Mouse (Mus musculus): ENCODE results near the gene Fam160a1. TPM values are rescaled to one million over a fixed set of nuclear protein-coding genes. Genes with fewer than 3 reads are reported as not detected.

Gene Fam160a1
- total RNA-seq, 2 experiments from 2014 or later: 47.7 to 50.4 TPM

DNA sequence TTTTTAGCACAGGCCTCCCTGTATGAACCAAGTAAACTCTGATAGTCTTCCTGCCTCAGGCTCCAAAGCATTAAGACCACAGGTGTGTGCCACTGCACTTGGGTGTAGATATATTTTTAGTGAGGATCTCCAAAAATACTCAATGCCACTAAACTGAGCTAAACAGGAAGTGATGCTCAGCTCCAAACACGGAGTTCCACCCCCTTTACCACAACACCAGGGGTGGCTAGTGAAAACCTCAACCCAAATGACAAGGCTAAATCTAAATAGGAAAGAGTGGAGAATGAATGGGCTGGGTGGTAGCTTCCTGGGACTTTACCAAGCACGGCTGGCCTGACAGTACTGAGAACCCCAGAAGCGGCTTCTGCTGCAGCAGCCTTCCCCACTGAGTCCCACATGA, 124.1 kb downstream of the Fam160a1 start:
- no peak for DNase-seq
- intact Hi-C loops (cut with DNase I): no loop called here

DNA sequence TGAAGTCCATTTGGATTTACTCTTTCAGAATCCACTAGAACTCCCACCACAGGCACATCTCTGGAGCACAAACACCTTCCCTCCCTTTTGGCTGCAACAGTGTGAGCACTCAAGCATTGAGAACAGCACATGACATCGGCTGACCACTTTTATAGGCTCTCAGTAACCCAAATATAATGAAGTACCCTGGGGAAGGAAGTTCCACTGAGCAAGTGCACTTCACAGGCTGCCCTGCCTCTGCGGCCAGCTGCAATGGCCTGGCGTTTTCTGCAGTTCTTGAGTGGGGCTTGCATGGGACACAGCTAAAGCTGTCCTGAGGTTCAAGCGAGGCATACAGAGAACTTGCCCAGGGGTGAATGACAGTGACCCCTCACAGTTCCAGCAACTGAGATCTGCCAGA, 126.0 kb downstream of the Fam160a1 start:
- no peak for DNase-seq
- intact Hi-C loops (cut with DNase I): no loop called here

DNA sequence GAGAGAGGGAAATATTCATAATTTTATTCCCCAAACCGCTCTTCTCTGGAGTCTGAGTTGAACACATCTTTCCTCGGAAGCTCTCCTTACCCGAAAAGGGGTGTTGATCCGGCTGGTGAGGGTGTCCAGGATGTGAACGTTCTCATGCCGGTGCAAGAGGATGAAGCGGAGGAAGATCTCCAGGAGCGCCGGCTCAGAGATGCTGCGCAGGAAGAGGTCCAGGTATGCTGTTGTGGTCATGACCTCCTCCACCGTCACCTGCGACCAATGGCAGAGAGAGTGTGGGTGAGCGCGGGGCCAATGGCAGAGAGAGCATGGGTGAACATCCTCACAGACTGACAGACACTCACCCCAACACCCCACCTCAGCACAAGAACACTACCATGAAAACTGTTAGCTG, 128.8 kb downstream of the Fam160a1 start:
- intact Hi-C loops (cut with DNase I): no loop called here
- DNase-seq: no peak

DNA sequence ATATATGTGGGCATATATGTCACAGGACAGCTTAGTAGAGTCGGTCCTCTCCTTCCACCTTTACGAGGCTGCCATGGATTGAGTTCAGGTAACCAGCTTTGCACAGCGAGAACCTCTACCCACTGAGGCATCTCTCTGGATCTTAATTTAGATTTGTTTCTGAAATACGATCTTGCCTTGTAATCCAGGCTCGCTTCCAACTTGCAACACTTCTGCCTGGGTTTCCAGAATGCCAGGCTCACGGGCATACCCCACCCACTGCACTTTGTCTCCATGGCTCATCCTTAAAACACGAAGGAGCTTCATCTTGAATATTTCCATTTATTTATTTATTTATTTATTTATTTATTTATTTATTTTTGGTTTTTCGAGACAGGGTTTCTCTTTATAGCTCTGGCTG, 131.8 kb downstream of the Fam160a1 start:
- intact Hi-C loops (cut with DNase I): no loop called here

DNA sequence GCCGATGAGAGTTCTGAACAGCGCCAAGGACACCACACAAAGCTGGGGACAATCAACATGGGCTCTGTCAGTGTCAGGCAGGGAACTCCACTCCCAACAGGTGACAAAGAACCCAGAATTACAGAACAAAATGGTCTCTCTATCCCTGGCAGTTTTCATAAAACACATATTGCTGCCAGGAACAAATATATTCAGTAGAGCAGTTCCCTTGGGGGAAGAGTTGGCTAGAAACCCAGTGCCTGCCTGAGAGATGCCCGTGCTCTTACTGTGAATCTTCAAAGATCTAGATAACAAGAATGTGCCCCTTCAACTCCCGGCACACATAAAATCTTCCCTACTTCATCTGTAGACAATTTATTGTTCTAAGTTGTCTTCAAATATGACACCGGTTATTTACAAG, 133.5 kb downstream of the Fam160a1 start:
- intact Hi-C loops (cut with DNase I): no loop called here
- DNase-seq: no peak

More for the DNA sequence above, 131.8 kb downstream of the Fam160a1 start:
- DNase-seq: no peak

DNA sequence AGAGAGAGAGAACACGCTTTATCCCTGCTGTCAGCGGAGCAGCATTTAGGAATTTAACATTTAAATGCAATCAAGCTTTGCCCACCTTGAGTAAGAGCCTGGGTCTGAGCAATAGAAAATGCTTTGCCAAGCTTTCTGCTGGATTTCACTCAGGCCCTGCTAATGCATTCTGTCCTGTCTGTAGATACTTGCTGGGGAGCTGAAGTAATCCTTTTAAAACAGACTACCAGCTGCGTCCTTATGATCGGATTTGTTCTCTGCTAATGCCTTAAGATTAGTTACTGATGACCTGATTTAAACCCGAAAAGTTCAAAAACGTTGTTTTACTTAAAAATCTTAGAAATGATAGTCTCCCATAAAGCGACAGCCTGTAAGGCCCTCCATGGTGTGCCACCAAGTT, 136.0 kb downstream of the Fam160a1 start:
- no peak for DNase-seq
- intact Hi-C loops (cut with DNase I): no loop called here

DNA sequence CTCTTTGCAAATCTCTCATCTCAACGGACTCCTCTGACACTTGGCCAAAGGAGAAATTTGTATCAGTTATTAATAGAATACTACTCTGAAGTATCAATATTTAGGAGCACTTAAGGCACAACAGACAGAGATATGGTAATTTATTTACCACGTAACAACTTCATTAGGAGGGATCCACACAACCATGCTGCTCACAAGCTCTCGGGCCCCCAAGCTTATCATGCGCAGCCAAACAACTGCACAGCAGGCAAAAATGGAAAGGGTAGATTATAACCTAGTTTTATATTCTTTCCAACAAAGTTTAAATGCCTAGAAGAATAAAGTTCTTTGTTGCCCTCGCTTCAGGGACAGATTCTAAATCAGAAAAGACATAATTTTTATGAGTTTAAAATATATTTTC, 137.1 kb downstream of the Fam160a1 start:
- intact Hi-C loops (cut with DNase I): no loop called here
- DNase-seq: no peak

DNA sequence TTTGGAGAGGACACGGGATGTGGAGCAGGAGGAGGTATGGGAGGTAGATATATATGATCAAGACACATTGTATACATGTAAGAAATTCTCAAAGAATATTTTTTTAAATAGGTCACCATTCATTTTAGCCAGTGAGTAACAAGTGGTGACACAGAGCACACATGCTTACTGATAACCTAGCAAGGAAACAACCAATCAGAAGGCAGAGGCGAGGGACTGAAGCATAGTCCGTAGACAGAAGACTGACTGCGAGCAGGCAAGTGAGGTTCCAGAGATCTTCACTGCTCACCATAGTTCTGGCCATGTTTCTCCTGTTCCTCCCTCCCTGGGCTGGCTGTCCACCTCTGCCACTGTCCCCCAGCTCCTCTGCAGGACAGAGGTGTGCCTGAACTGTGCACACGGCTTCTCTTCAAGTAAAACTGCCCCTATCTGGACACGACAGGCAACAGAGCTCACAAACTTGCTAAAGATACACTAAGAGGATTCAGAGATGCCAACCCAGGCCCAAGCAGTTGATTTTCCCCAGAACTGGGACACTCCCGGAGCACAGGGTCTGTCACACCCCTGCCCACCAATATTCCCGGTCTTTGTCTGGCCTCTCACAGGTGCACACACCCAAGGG, 137.7 kb downstream of the Fam160a1 start:
- DNase-seq: no peak
- intact Hi-C loops (cut with DNase I): no loop called here

DNA sequence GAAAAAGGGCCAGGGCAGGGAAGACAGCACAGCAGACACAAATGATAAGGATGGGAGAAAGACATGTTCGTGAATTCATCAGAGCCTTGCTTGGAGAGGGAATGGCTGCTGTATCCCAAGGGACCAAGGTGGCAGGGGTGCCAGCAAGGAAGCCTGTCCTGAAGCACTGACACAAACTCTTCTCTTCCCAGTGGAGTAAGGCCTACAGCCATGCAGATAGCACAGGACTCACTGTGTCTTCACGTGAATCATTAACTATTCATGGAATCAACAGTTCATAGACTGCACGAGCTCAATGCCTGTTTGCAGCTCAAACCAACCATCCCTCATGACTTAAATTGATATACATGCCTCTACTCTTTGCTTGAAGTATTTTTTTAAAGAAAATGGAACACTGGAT, 139.1 kb downstream of the Fam160a1 start:
- intact Hi-C loops (cut with DNase I): no loop called here
- DNase-seq: no peak

DNA sequence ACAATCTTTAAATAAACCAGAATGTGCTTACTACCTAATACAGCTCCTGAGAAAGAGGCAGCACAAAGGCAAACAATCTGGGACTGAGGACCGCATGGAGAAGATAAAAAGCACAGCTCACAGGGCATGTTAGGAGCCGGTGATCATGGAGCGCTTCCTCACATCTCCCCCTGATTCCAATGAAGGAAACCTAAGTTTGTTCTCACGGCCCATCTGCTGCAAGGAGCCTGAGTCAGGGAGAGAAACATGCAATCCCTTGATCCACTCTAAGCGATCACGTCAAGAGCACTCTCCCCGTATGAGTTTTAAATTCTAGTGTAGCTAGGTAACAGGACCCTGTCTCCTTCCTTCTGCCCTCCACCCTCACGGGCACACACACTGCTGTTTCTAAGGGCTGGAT, 140.0 kb downstream of the Fam160a1 start:
- intact Hi-C loops (cut with DNase I): no loop called here
- no peak for DNase-seq

DNA sequence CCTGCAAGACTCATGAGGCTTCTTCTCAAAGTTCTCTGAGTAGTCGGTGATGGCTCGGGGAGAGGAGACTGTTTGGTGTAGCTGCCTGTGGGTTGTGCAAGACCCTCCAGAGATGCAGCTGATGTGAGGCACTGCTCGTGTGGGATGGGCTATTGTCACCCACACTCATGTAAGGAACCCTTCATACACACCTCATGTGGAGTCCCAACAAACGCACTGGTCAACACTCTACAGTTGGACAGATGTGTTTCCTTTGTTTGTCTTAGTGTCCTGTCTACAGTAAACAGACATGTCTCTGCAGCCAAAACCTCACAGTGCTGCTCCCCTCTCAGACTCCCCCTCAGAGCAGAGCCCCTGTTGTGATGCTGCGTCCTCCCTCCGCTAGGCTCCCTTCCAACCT, 147.2 kb downstream of the Fam160a1 start:
- intact Hi-C loops (cut with DNase I): no loop called here
- DNase-seq: no peak

DNA sequence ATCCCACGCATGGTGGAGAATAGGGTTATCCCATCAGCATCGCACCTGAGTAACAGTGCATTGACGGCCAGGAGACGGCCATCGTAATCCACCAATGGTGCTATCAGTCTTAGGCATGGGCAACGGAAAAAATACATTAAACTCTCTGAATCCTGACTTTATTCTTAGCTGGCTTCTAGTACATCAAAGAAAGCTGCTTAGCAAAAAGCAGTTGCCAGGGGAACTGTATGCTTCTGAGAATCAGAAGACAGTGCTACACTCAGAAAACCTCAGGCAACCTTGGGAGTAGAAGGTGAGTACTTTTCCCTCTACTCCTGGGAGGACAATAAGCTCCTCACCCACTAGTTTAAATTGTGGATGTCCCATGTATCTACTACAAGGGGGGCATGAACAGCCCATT, 149.4 kb downstream of the Fam160a1 start:
- intact Hi-C loops (cut with DNase I): no loop called here

DNA sequence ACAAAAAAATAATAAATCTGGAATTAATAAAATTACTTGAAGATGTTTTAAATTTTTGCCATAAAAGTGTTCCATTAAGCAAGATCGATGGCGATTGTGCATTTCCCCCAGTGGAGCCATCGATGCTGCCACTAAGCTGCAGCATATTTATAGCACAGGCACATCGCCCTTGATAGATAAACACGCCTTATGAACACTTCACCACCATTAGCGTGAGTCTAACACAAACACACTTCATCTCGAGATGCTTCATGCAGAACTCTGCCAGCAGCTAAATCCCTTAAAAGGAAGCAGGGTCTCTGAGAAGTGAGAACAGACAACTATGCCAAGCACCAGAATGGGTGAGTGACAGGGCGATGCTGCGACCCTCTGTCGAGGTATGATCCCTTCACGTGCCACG, 150.4 kb downstream of the Fam160a1 start:
- intact Hi-C loops (cut with DNase I): no loop called here
- DNase-seq: no peak

More for the DNA sequence above, 149.4 kb downstream of the Fam160a1 start:
- no peak for DNase-seq

DNA sequence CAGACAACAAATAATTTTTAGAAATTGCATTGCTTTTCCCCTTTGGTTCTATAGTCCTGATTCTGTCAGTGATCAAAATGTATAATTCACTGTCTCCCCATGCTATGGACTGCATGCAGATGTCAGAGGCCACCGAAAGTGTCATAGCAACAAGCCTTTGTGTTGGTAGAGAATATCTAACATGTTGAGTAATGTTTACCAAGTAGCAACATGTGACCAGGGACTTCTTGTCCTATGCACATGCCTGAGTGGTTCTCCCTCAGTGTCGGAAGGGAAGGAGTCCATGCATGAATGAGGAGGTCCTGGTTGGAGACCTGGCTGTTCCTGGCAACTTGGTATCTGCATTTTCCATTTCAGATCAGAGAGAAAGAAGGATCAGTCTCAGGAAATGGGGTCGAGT, 150.9 kb downstream of the Fam160a1 start:
- no peak for DNase-seq
- intact Hi-C loops (cut with DNase I): no loop called here

DNA sequence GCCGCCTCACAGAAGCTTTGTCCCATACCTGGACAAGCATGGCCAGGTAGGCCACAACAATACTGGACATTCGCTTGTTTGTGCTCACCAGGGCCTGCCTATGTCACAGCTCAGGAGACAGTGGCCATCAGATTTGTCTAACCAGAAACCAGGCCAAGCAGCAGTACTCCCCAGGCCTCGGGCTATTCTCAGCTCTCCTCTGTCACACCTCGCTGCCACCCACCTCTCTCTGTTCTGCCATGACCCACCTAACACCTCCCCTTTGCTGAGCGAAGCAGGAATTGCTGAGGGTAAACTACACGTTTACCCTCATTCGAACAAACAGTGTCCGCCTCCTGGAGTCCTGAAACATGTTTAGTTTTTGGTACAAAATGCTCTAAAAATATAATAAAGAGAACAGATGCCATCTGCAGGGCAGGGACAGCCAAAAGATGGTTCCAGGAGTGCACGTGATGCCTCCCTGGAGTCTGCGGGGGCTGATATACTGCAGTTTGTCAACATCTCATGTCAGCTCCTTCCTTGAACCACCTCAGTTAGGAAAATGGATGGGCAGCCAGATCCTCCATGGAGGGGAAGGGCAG, 152.4 kb downstream of the Fam160a1 start:
- no peak for DNase-seq
- intact Hi-C loops (cut with DNase I): no loop called here

DNA sequence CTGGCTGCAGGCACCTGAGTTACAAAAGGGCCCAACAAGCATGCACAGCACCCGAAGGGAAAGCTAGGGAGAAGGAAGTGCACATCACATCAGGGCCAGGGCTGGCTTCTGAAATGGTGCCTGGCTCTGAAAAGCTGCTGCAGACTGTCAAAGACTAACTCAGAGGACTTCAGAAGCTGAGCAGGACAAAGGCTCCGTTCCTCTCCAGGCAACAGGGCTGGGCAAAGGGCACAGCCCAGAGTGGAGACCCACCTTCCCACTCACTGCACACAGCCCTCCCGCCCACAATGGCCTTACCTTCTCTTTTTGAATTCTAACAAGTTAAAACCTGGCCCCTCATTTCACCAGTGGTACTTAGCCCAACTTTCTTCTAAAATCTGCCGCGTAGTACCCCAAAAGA, 153.3 kb downstream of the Fam160a1 start:
- no peak for DNase-seq
- intact Hi-C loops (cut with DNase I): no loop called here

DNA sequence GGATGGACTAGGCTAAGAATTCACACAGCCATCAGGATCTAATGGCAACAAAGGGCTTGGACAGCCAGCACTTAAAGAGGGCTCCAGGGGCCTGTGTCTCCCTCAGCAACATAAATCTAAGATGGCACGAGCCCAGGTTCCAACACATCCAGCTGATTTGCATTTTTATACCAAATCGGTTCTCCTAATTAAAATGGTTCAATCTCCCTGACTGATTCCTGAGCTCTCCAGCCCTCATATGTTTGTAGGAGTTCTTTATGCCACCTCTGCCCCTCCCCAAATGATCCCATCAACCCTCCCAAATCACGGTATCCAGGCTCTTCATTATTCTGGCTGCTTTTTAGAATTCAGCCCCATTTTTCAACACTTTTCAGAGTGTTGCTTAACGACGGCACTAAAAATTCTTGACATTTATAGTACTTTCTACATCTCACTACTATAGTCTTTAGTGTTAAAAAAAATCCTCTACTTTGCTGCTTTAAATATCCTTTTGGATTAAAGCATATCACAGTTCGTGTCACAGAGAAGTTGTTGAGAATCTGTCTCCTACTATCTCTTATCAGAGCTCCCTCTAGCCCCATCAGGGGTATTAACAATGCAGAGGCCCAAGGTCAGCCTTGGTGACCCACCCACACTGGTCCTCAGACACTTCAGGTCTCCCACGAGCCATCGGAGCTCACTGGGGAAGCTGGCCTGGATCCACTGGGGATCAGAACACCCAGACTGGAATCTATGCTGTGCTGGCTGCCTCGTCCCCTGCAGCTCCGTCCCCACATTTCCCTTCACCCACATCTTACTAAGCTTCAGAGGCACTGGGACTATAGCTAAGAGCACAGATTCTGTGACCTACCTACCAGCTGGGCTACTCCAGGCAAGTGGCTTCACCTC, 154.9 kb downstream of the Fam160a1 start:
- DNase-seq: no peak
- intact Hi-C loops (cut with DNase I): no loop called here

DNA sequence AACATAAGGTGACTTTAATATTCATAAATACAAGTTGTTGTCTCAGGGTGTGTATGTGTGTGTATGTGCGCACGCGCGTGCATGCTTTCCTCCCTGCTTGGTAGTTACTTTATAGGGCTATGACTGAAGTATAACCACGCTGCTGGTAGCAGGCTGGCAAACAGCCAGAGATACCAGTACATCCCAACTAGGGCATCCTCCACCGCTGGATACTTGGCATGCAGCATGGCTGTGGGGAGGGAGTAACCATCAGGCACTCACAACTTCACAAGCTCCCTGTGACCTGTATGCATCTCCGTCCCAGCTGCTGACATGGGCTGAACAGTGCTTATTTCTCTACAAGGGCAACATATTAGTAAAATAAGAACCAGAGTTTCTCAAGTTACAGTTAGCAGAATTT, 157.4 kb downstream of the Fam160a1 start:
- DNase-seq: no peak
- intact Hi-C loops (cut with DNase I): no loop called here

DNA sequence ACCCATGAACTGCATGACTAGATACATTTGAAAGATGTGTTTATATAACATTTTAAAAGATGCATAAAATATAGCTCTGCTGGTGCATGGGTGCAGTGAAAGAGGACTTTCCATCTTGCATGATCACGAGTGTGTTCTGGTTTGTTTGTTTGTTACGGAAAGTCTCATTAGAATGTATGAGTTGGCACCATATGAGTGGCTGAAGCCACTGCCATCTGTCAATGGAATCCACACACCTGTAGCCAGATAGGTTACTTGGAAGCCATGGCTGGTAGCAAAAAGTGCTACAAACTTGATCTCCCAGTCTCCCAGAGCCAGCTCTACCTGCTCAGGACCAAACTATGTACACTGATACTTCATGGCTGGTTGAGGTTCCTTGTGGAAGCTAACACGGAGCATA, 161.6 kb downstream of the Fam160a1 start:
- no peak for DNase-seq
- intact Hi-C loops (cut with DNase I): no loop called here

DNA sequence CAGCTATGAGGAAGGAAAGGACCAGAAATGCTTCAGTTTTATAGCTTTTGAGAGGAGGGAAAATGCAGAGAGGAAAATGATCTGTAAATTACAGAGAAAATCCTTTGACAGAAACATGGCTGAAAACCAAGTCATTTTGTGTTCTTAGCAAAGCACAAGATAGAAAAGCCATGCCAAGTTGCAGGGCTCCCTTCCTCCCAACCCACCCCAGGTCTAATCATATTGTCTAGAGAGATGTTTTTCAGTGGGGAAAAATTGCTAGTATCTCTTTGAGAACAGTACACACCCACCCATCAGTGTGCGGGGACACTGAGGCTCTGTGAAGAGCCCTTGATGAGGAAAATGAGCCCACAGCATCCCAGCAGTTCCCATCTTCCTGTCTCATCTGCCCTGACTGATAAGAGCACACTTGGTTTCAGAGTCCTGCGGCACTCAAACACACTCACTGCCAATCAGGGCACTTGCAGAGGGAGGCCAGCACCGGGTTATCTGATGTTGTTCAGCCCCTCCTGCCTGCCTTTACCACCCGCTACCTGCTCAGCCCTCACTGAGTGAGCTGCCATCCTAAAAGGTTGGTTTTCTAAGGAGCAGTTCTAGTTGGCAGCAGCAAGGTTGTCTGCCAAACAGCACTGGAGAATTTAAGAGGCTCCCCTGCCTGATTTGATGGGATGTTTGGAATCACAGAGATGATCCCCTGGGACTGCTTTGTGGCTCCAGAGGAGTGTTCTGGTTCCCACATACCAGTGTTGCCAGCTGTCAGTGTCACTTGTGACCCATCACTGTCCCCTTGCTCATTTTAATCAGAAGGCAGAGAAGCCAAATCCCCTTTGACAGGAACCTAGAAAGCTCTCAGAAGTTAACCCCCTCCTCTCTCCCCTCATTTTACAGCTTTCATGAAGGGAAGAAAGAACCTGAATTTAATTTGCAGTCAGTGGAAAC, 164.1 kb downstream of the Fam160a1 start:
- DNase-seq: no peak
- intact Hi-C loops (cut with DNase I): no loop called here

DNA sequence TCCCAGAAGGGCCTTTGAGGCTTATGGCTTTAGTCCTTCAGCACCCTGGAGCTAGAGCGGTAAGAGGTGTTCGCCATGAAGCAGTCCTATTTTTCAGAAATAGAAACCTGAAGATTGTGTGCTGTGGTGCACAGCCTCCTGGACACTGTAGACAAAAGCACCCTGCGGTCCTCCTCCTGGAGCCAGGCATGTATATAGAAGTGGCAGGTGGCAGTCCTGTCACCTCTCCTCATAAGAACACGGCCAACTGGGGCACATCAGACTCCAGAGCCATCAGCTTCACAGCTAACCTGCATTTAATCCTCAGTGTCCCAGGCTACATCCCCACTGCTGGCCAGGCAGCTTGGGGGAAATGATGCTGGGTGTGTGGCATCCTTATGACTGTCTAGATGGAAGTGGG, 167.9 kb downstream of the Fam160a1 start:
- no peak for DNase-seq
- intact Hi-C loops (cut with DNase I): no loop called here

Data from heart, postnatal 14 days (tissue).